Mouse (Mus musculus) adrenal gland, adult 2 months (tissue): ENCODE data around the gene Vwf. TPM values are rescaled to one million over a fixed set of nuclear protein-coding genes. Genes with fewer than 3 reads are reported as not detected.

ENCODE experiments used
- DNase-seq: peaks from one replicate; pipeline ENCODE4 v3.0.0; 2021
- polyA plus RNA-seq: library from polyadenylated mRNA; depleted of rRNA; stranded (reverse); fragments of >200 nt; gene quantifications from 2 replicates; pipeline ENCODE4 v1.2.3, GENCODE M21; 2012
- total RNA-seq, 2 experiments: library from RNA; stranded (reverse); gene quantifications; 2 replicates each; pipeline ENCODE4 v1.2.3; 2021

Gene Vwf
- total and polyA plus RNA-seq, 3 experiments = 4.5 to 12.2 (median 8.5) TPM

- DNase-seq = no peak
Observed at GRCm38 (mm10) chr6:125541296-125541695, 5.3 kb upstream of the Vwf start.

DNA sequence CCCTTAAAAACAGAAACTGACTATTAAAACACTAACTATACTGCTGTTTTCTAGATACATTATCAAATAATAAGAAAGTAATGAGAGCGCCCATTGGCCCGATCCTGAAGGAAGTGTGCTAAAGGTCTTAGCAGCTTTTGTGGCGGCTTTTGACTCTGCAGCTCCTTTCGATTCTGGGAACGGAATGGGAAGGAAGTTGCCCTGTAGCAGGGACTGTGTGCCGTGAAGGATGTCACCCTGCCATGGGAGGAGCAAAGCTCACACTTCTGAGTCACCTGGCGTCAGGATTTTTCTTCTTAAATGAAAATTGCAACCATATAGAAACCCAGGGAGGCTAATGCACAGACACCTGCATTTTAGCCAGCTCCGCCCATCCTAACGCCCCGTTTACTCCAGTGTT lies 1.8 kb downstream of the Vwf start:
- DNase-seq = no peak

DNA sequence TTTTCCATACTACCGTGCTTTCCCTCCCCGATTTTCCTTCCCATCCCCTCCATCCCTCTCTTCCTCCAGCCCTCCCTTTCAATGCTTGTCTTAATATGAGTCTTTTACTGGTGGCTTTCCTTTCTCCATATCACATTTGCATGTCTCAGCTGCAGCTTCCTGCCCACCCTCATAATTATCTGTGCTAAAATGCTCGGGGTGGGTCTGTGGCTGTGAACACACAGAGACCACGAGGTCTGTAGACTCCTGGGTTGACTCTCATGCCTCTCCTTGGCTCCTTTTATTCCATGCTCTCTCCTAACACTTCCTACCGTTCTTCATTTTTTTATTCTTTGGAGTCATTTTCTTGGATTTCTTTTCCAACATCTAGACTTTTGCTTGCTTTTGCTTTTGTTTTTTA lies 3.6 kb downstream of the Vwf start:
- no peak for DNase-seq

DNA sequence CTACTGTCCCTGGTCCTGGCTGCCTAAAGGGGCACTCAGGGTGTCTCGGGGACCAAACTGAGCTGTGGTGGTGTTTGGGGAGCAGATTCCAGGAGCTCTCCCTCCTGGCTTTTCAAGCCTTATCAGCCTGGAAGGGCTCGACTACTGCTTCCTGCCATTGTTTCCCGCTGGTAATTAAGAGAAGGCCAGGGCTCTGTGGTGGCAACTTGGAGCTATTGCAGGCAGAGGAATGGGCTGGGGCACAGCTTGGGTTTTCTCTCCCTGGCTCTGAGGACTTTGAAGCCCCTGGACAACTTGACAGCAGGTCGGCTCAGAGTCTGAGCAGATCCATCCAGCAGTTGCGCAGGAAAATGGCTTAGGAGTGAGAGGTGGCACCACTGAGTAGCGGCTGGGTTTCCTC lies 6.2 kb downstream of the Vwf start:
- DNase-seq = no peak

GRCm38 (mm10) chr6:125553551-125553950 lies 7.0 kb downstream of the Vwf start:
- no peak for DNase-seq

- no peak for DNase-seq
Observed at GRCm38 (mm10) chr6:125558831-125559230, 12.3 kb downstream of the Vwf start.

DNA sequence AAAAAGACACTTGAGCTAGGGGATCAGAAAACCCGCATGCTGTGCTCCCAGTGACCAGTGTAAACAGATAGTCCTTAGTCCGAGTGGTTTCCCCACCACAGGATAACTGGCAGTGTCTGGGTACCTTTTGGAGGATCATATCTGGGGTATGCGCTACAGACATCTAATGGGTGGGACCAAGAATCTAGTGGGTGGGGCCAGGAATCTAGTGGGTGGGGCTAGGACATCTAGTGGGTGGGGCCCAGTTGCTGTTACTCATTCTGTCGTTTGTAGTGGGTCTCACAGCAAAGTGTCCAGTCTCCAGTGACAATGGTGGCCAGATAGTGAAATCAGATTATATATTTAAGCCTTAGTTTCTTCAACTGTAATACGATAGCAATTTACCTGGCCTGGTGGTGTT lies 14.5 kb downstream of the Vwf start:
- DNase-seq = no peak

- DNase-seq = no peak
Observed at GRCm38 (mm10) chr6:125561521-125561920, 14.9 kb downstream of the Vwf start.

GRCm38 (mm10) chr6:125564812-125565281 lies 18.3 kb downstream of the Vwf start:
- DNase-seq = no peak

- DNase-seq = no peak
Observed at GRCm38 (mm10) chr6:125565326-125565725, 18.8 kb downstream of the Vwf start.

DNA sequence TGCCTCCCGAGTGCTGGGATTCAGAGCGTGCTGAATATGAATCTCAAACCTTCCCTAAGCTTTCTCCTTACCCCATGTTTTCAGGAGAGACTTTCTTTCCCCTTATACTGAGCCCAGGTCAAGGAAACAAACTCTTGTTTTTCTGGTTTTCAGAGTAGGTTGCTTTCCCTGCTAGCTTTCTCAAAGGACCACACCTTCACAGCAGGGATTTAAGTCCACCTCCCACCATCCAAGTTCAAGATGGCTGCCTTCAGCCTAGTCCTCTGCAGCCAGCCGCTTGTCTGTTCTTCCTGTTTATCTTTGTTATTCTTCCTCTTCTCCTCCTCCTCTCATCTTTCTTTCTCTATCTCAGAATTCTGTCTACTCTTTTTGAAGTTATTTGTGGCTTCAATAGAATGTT lies 20.1 kb downstream of the Vwf start:
- DNase-seq = no peak

- DNase-seq = no peak
Observed at GRCm38 (mm10) chr6:125568381-125568780, 21.8 kb downstream of the Vwf start.

DNA sequence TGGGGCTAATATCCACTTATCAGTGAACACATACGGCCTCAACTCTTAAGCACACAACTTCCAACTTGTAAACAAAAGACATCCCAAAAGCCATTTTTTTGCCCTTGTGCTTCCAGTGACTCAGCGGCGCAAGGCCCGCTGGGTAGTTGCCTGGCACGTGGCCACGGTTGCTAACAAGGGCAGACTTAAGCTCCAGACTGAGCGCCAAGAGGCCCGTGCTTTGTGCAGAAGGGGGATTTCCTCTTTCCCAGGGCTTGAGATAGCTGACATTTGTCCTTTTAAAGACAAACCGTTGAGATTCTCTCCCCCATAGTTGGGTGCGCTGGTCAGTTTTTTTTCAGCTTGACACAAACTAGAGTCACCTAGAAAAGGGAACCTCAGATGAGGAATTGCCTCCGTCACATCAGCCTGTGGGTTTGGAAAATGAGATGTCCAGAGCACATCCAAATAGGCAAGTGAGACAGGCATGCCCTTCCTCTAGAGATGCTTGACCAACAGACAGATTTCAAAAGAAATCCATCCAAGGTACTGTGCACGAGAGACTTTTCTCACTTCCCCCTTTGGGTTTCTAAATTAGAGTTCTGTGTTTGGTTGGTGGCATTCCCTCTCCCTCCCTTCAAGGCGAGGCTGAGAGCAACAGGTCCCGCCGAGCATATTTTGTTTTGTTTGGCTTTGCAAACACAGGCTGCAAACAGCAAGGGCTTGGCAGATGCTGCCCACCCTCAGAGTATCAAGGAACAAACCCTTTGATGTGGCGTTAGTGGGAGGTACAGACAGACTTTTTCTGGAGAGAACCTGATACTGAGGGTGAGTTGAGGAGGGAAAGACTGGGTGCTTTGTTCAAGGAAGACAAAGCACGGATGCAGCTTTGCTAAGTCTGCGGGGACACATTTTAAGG lies 26.0 kb downstream of the Vwf start:
- peak; percentile 92 for DNase-seq

- DNase-seq = peak; percentile 92
Observed at GRCm38 (mm10) chr6:125573189-125573928, 26.8 kb downstream of the Vwf start.

DNA sequence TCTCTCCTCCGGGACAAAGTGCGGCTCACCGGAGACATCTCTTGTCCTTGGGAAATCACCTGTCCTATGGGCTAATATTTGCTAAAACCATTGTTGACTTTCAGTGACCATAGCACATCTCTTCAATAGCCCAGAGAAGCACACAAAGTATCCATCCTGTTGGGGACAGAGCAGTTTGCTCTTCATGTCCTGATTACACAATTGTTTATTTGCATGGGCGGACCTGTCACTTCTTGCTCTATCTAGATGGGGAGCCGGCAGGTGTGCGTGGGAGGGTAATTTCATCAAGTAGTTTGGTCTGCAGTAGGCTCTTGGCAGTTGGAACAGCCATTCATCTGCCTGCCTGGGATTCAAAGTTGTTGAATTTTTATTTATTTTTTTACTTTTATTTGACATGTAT lies 28.5 kb downstream of the Vwf start:
- no peak for DNase-seq

- no peak for DNase-seq
Observed at GRCm38 (mm10) chr6:125577301-125577700, 30.7 kb downstream of the Vwf start.

DNA sequence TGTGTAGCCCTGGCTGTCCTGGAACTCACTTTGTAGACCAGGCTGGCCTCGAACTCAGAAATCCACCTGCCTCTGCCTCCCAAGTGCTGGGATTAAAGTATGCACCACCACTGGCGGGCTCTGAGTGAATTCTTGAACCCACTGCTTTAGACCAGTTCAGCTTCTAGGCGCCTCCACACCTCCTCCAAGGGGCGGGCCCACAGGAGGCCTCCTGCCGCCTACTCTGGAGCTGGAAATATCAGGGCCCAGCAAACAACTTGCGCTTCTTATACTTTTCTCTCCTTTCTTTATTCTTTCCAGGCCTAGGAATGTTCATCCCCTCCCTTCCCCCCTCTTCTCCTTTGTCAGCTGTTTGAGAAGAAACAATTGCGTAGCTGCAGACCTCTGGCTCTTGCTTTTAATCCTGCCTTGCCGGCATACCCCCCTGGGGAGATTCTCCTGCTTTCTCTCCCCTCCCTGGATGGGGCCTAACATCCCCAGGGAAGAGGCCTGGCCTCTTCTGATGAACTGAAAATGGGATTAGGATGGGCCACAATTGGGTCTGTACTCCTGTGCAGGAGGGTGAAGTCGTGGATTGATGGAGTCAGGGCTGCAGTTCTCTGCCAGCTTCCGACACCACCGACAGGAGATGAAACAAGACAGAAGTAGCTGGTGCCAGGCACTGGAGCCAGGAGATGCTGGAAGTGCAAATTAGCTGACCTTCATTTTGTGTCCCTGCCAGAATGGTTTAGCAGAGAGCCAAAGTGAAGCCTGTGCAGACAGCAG lies 31.5 kb downstream of the Vwf start:
- no peak for DNase-seq

DNA sequence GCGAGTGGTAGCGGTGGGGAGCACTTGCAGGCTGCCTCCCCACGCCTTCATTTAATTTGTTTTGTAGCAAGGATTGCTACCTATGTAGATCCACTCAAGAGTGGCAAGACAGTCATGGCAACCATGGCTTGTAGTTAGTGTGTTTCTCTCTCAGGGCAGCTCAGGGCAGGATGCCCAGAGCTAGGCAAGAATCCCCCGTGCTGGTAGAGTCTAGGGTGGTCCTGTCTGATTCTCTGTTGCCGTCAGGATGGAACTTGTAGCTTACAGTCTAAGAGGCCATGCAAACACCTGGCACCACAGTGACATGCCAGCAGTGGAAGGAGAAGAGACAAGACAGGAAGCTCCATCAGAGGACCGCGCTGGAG lies 32.1 kb downstream of the Vwf start:
- no peak for DNase-seq

DNA sequence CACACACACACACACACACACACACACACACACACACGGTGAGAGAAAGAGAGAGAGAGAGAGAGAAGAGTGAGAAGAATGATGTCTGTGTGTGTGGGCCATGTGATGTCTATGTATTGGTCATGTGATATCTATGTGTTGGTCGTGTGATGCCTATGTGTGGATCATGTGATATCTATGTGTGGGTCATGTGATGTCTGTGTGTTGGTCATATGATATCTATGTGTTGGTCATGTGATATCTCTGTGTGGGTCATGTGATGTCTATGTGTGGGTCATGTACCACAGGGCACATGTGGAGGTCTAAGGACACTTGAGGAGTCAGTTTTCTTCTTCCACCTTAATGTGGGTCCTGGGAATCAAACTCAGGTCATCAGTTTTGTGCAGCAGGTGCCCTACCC lies 33.3 kb downstream of the Vwf start:
- DNase-seq = no peak

- no peak for DNase-seq
Observed at GRCm38 (mm10) chr6:125583666-125584065, 37.1 kb downstream of the Vwf start.

- no peak for DNase-seq
Observed at GRCm38 (mm10) chr6:125584266-125584665, 37.7 kb downstream of the Vwf start.

- DNase-seq = peak; percentile 43
Observed at GRCm38 (mm10) chr6:125585579-125585978, 39.0 kb downstream of the Vwf start.
